Mouse (Mus musculus) lung, postnatal 0 days (tissue): ENCODE results near the gene Stk10.

Experiments
- CTCF ChIP-seq: IDR thresholded peaks from 2 replicates; pipeline ENCODE4 v1.5.1; 2016; ENCODE audit warnings: antibody characterized with exemption, mild to moderate bottlenecking
- EP300 ChIP-seq: IDR thresholded peaks from 2 replicates; pipeline ENCODE4 v1.6.1; 2016; ENCODE audit warnings: antibody characterized with exemption, mild to moderate bottlenecking, control low read depth

DNA sequence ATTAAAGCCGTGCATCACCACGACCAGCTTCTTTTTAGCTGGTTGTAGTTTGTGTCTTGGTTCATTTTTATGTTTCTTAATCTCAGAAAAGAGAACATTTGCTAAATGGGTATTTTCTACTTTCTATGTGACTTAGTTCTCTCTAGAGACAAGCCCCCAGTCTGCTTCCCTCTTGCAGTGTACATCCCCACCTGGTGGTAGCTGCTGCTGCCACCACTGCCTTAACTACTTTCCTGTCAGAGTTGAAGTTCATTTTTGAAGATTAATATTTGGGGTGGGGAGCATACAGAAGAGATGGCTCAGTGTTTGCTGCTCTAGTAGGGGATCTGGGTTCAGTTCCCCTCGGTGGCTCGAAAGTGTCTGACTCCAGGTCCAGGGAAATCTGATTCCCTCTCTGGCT, 33.2 kb upstream of the Stk10 start:
- TF ChIP-seq CTCF, result peak; percentile 44
- no peak for TF ChIP-seq EP300
